Mouse (Mus musculus) lung, adult 2 months (tissue): ENCODE measurements around the gene Hip1.

Experiments used
- CTCF ChIP-seq: fragments of 200-500 bp; IDR thresholded peaks from 2 replicates; pipeline ENCODE4 v1.5.1; 2011; ENCODE audit warnings: mild to moderate bottlenecking, low read length, control low read depth; ENCODE audit not compliant: insufficient read depth
- POLR2A ChIP-seq: fragments of 200-500 bp; IDR thresholded peaks from 2 replicates; pipeline ENCODE4 v1.6.1; 2011; ENCODE audit warnings: low read depth, mild to moderate bottlenecking, control low read depth, low read length, borderline replicate concordance; ENCODE audit errors: extremely low read depth

DNA sequence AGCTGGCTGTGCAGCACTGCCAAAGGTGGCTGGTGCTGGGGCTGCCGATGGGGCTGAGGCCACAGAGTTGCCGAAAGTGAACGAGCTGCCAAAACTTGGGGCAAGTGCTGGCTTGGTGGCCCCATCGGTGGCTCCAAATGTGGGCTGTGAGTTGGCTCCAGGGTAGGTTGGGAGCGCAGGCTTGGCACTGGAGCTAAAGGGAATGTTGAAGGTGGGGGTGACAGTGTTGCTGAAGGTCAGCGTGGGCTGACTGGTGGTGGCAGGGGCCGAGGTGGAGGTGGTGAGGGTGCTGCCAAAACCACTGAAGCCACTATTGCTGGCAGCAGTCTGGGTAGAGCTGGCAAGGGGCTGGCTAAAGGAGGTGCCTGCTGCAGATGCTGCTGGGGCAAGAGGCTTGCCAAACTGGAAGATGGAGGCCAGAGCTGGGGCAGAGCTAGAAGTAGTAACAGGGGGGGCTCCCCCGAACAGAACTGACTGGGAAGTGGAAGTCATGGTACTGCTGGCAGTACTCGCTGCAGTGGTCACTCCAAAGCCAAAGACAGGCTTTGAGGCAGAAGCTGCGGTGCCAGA lies 163.5 kb downstream of the Hip1 start:
- TF ChIP-seq CTCF (no peak), POLR2A (no peak)
